Mouse (Mus musculus): ENCODE measurements around the gene Lrrn4.

DNA sequence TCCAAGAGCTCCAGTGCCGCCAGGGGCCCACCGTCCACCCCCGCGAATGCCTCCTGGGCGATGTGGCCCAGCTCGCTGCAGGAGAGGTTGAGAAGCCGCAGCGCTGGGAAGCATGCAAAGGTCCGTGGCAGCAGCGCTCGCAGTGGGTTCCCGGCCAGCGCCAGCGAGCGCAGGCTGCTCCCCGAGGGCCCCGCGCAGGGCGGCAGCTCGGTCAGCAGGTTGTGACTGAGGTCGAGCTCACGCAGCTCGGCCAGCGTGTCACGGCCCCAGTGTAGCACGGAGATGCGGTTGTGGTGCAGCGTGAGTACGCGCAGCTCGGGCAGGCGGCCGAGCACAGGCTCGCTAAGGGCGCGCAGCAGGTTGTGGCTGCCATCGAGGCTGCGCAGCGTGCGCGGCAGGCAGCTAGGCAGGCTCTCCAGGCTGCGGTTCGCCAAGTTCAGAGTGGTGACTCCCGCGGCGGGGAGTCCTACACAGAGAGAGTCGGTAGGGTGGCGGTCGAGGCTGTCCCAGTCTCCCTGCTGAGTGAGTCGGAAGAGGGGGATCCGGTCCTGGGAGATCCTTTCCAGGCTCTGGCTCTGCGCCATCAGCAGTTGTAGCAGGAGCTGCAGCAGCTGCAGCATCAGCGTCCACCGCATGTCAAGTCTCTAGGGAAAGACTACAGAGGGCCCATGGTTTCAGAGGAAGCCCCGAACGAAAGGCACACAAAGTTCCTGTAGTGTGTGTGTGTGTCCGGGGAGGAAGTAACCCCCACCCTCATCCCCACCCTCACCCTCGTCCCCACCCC, 1.2 kb downstream of the Lrrn4 start:
- TF ChIP-seq ZNF384 (IDR thresholded peaks at IDR 0.05; ENCODE audit: low read depth, low read length) (no peak), MAFK (IDR thresholded peaks at IDR 0.05; ENCODE audit: insufficient read depth, low read depth, low read length) (no peak), ZC3H11A (IDR thresholded peaks at IDR 0.05; ENCODE audit: borderline replicate concordance, low read depth, low read length) (no peak), CHD2 (IDR thresholded peaks at IDR 0.05; ENCODE audit: low read depth, low read length) (no peak), HCFC1 (IDR thresholded peaks at IDR 0.05; ENCODE audit: borderline replicate concordance, insufficient read depth, low read length) (no peak)
